22 mouse cellular contexts compared by ENCODE assay signal in the genomic region with DNA sequence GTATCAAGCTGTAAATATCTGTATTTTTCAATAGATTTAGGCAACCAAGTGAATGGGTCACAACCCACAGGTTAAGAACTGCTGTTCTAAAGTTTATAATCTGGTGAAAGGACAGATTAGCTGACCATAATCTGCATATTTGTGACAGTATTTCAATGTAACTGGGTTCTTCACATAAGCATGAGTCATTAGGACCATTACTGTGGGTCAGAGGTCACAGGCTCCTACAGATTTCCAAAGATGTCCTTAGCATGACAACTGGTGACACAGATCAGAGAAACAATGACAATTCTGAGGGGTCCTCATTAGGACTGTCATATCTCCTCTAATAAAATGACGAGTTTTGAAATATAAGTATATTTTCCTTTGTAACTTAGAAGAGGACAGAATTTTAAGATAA. TPM values are rescaled to one million over a fixed set of nuclear protein-coding genes. Genes with fewer than 3 reads are reported as not detected.
A peak's percentile ranks its signal among the peaks of the same experiment; 100 is the strongest.
DNase-seq lines count a peak whose midpoint lies in the region; ATAC-seq lines count a peak whose summit lies in the region.
"Had no signal": no experiment of that assay in that cellular context is flagged by ENCODE, and none has a peak within 500 bp of the region (broad histone marks: within the 10 kb centered on the region; RNA-seq: fewer than 3 reads in every experiment).

No protein-coding gene starts in this region.

- peak; percentile 74 for DNase-seq in 416B (ENCODE audit: low read depth)
- DNase-seq in retina, embryonic 14.5 days (ENCODE audit: low spot score), result peak; percentile 22
- no peak for DNase-seq in cerebellum, postnatal 36 days
- DNase-seq in kidney, adult 11 months, result no peak
- DNase-seq in layer of hippocampus, adult 8-10 months (ENCODE audit: low spot score in 2 of 2), result no peak
- DNase-seq in gastrocnemius, postnatal 10 days, result no peak
- DNase-seq: adrenal gland, adult 8-10 months; adrenal gland, postnatal 25 days; cerebellum, adult 11 months; cerebellum, adult 18-20 months; cerebellum, adult 8-10 months; cerebellum, adult 9-11 months; cerebellum, postnatal 14 days had no signal

- peak; percentile 53 for ATAC-seq in granulocyte monocyte progenitor cell, adult 5-6 weeks (replicated peaks; ENCODE audit: poor library complexity, severe bottlenecking)
- 0 out of 2 replicates have a peak, but pooled peaks have one; percentile 17 for ATAC-seq in megakaryocyte progenitor cell, adult 5-6 weeks (replicated peaks; ENCODE audit: poor library complexity)
- ATAC-seq: activated CD4-positive, CD25-positive, alpha-beta regulatory T cell, adult 4 months; forebrain, embryonic 14.5 days; forebrain, embryonic 16.5 days; Patski had no signal

RNA-seq across cellular contexts. Expression of a gene that starts 57.5 kb away (rescaled TPM):
- not detected in 2 replicates for total RNA-seq in granulocyte monocyte progenitor cell, adult 5-6 weeks (2014; fragmentation: Nextera tagmentation)
- not detected in 2 replicates for total RNA-seq in granulocyte monocyte progenitor cell, adult 5-6 weeks (2017)
- 0.32 TPM in 1 of 2 replicates, not detected in the other for total RNA-seq in megakaryocyte progenitor cell, adult 5-6 weeks (2015)
- total RNA-seq in megakaryocyte progenitor cell, adult 5-6 weeks (2017), result not detected in 2 replicates
- total RNA-seq in layer of hippocampus, adult 8-10 months (2022), result not detected
- total RNA-seq in gastrocnemius, postnatal 10 days (2021), result not detected
- total RNA-seq: adrenal gland, adult 18-20 months; adrenal gland, postnatal 25 days; adrenal gland, postnatal 4 days; G1E had no signal

Comparison
In these comparisons a context has a peak if more than half of its experiments do, and no peak if none do; other contexts are left out.
1. DNase-seq: peak in 416B (single experiment) and retina, embryonic 14.5 days (single experiment); none in cerebellum, postnatal 36 days (0 of 2), kidney, adult 11 months (single experiment), layer of hippocampus, adult 8-10 months (0 of 2) and gastrocnemius, postnatal 10 days (single experiment).